Mouse (Mus musculus) liver (tissue): ENCODE data around the gene Crtc1.
A peak's percentile ranks its signal among the peaks of the same experiment; 100 is the strongest.

Experiments used
- DNase-seq: peaks from one replicate; pipeline ENCODE4 v3.0.0-alpha.2; 2020; ENCODE audit warnings: mixed read lengths

Crtc1 gene

DNA sequence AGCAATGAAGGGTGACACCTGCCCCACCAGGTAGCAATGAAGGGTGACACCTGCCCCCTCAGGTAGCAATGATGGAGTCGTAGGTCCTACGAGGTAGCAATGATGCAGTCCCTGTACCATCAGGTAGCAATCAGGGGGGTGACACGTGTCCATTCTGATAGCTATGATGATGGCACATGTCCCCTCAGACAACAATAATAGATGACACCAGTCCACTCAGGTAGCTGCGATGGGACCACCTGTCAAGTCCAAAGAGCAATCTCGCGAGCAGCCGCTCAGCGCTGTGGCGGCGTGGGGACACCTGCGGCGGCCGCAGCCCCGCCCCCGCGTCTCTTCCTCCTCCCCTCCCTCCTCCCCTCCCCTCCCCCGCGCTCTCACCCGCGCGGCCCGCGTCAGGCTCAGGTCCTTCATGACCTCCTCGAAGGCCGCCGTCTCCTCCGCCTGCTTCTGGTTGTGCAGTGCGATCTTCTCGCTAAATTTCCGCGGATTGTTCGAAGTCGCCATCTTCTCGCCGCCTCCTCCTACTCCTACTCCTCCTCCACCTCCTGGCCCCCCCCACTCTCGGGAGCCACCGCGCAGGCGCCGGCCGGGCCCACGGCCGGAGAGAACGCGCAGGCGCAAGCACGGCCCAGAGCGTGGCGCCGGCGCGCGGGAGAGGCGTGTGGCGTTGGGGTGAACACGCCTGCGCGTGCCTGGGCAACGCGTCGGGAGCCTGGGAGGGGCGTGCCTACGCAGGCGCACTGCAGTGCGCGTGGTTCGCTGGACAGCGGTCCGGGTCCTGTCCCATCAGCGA is at the start of gene Crtc1:
Gene Crtc1, minus strand, starts transcription at position 525 of the 793 bp plus-strand sequence.
- peak; percentile 97 for DNase-seq

GRCm38 (mm10) chr8:70488931-70489470 is 49.6 kb upstream of the Crtc1 start:
- no peak for DNase-seq

DNA sequence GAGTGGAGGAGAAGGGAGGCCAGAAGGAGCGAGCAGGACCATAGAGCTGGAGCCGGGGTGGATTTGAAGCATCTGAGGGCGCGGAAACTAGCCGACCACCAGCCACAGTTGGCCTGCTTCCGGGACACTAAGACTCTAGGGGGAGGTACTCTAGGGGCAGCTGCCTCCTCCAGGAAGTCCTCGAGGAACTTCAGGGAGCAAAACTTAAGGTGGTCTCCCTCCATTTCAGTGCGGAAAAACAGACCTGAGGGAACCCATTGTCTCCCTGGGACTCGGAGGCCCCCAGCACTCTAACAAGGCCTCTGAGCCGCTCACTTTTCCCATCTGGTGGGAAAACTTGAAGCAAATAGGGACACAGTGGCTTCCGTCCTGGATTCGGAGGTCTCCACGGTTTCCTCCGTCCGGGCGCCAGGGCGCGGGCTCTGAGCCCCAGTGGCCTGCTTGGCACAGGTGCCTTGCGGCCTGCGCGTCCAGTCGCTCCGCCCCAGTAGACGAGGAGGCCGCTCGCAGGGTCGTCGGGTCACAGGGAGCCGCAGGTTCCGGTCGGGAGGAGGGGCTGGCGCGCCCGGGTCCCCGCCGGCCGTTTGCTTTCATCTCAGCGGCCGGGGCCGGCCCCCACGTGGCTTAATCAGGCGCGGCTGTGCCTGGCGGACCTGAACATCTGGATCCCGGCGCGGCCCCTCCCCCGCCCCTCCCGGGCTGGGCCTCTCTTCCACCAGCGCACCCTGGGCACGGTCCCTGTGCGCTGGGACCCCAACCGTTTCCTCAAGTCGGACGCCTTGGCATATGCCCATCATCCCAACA is 48.8 kb upstream of the Crtc1 start:
- DNase-seq = peak; percentile 62

DNA sequence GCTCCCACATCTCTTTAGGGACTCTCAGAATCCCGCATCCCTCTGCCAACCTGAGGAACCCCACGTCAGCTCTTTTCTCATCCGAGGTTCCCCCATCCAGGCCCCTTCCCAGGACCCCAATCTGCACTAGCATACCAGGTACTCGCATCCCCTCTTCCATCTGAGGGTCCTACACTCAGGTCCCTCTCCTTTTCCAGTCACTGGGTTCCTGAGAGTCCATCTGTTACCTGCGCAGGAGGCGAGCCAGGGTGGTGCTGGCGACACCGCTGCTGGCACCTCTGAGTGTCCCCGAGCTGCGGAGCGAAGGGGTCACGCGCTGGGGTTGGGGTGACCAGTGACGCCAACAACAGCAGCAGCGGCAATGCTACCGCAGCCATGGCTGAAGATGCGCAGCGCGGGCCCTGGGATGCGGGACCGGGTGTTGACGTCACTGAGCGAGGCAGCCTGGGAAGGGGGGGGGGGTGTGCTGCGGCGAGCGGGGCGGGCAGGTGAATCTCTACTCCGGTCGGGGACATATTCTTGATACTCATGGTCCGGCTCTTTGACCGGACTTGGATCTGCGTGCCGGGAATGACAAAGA is 47.7 kb upstream of the Crtc1 start, which contains the start of gene Tmem59l:
Gene Tmem59l, minus strand, starts transcription at position 418 of the 580 bp plus-strand sequence.
- no peak for DNase-seq

- no peak for DNase-seq
These were observed 46.9 kb upstream of the Crtc1 start for GRCm38 (mm10) chr8:70486191-70486681.

DNA sequence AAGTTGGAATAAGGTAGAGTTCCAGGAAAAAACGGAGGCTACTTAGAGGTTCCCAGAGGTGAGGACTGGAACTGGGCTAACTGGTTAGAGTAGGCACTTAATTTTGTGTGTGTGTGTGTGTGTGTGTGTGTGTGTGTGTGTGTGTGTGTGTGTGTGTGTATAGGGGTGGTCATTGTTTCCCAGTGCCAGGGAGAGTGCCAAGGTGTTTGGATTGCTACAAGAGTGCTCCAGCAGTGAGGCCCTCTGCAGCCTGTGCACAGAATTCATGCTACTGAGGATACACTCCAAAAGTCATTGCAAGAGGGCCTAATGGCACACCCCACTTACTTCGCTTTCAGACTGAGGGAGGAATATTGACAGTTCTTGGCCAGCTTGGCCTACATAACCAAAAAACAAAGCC is 43.6 kb upstream of the Crtc1 start:
- no peak for DNase-seq

DNA sequence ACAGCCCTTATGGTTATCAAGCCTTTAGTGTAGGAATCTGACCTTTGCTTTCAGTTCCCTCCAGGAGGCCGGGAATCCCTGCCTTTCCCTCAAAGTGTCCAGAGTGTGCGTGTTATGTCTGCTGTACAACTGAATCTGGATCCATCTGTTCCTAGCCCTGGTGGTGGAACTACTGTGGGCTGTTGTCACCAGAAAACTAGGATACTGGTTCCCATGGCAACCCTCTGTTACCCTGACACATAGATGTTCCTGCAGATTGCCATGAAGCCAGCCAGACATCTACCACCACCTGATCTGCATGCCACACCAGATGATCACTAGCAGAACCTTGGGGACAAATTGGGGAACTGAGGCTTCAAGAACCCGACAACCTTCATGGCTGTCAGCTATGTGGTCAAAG is 42.5 kb upstream of the Crtc1 start:
- no peak for DNase-seq

DNA sequence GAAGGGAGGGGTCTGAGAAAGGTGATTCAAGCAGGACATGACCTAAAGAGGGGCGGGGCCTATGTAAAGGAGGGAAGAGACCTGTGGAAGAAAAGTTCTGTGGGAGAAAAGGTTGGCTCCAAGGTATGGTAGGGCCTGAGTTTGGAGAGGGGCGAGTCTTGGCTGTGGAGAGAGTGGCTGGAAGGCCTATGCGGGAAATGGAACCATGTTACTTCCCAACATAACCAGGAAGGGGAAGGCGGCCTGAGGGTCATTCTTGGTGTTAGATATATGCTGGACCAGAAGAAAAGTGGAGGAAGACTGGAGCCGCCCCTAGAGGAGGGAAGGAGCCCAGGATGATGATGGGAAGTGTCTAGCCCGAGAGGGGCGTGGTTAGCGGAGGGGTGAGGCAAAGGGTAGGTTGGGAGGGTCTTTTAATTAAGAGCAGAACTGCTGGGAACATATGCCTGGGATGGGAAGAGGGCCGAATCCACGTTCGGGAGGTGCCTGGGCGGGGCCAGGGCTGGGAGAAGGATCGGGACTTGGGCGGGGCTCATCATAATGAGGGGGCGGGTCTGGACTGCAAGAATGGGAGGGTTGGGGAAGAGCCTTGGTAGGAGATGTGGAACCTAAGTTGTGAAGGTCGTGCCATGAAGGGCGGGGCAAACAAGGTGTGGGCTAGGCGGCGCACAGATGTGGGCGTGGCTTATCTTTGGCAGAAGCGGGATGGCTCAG is 38.0 kb upstream of the Crtc1 start:
- peak; percentile 86 for DNase-seq

GRCm38 (mm10) chr8:70476333-70477268 is 37.2 kb upstream of the Crtc1 start, which contains the start of gene Klhl26:
TSS of gene Klhl26 (minus strand) at chr8:70476968.
- peak; percentile 99 for DNase-seq

- DNase-seq = no peak
These were observed 32.5 kb upstream of the Crtc1 start for GRCm38 (mm10) chr8:70471856-70472255.

DNA sequence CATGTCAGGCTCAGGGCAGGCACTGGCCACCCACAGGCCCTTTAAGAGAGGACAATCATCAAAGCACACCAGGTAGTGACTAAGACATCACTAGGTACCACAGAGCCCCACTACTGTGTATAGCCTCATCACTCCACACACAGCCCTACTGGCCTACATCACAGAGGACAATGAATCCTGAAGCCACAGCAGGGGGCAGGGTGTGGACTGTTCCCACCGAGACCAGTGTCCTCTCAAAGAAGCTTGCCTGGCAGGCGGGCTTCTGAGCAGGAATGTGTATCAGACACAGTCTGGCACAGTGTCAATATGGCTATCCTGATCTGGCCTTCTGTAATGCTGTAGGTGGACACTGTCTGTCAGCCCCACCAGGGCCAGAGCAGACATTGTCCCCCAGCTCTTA is 30.6 kb upstream of the Crtc1 start:
- no peak for DNase-seq

DNA sequence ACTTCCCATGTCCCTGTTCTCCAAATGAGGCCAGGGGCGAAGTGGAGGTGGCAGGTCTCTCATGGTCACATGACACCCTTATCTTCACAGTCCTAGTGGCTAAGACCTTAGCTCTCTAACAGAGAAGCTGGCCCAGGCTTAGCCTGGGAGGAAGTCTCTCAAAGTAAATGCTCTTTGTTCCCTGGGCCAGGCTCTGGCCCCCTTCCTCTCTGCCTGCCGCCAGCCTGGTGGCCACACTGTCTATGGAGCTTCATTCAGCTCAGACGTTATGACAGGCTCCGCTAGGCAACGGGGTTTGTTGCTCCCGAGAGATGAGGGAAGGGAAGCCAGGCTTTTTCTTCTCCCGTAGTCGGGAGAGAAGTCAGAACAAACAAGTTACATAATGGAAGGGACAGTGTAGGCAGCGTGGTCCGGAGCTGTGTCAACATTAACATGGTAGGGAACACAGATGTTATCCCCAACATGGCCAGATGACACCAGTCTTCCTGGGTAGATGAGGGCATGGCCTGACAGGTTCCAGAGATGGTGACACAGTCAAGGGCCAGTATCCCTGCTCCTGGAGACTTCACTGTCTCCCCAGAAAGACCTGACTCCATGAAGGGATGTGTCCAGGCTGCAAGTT is 30.0 kb upstream of the Crtc1 start:
- no peak for DNase-seq

DNA sequence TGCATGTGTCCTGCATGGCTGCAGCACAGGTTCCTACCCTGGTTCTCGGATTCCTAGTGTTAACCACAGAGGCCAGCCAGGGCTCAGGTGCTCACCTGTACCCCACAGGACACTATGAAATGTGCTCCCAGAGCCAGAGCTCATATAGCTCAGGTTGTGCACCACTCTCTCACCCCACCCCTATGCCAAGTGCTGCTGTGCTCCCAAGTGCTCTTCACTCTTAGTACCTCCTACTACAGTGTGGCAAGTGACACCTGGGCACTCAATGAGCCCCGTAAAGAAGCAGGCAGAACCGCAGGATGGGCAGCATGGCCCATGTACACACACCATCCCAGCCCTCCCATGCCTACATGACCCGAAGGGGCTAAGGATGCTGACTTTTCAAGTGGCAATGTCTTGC is 29.4 kb upstream of the Crtc1 start:
- DNase-seq = no peak

- DNase-seq = no peak
These were observed 28.5 kb upstream of the Crtc1 start for GRCm38 (mm10) chr8:70467907-70468306.

GRCm38 (mm10) chr8:70467229-70467725 is 27.9 kb upstream of the Crtc1 start:
- no peak for DNase-seq

DNA sequence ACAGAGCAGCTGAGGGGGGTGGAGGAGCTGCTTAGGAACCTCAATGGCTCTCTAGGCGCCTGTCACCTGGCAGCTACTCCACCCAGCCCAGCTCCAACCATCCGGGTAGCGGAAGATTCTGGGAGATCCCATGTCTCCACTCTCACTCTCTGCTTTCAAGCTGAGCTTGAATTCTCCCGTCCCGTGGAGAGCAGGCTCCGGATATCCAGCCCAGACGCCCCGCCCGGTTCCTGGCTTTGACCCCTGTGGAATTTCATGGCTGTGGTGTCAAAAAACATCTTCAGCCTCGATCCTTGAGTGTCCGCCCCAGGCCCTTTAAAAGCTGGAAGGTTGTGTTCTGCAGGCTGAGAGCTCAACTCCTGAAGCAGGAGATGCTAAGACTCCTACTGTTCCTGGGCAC is 27.4 kb upstream of the Crtc1 start:
- DNase-seq = no peak

- no peak for DNase-seq
These were observed 26.9 kb upstream of the Crtc1 start for GRCm38 (mm10) chr8:70466305-70466704.

- no peak for DNase-seq
These were observed 26.3 kb upstream of the Crtc1 start for GRCm38 (mm10) chr8:70465701-70466100.

- no peak for DNase-seq
These were observed 24.8 kb upstream of the Crtc1 start for GRCm38 (mm10) chr8:70464162-70464561.

DNA sequence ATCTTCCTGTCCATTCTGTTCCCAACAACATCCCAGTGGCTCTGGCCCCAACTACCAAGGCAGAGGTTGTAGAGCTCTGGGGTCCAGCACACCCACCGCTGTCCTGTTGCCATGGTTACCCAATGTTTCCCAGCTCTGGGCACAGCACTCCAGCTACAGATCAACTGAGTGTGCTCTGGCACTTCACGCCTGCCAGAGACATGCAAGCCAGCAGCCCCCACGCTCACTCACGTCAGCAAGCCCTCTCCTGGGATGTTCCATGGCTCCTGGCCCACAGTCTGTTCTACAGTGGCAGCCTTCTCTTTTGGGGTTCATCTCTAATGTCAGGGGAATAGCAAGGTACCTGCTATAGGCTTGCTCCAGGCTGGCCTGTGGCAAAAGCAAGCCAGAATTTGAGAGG is 23.9 kb upstream of the Crtc1 start:
- no peak for DNase-seq

- DNase-seq = no peak
These were observed 23.1 kb upstream of the Crtc1 start for GRCm38 (mm10) chr8:70462516-70462813.
